Mouse (Mus musculus): ENCODE results near the gene Rab3ip. TPM values are rescaled to one million over a fixed set of nuclear protein-coding genes. Genes with fewer than 3 reads are reported as not detected.

Rab3ip gene
- polyA plus RNA-seq, 1 experiment from 2014 or later = 14.4 TPM

- H3K36me3 ChIP-seq (ENCODE audit: control insufficient read depth, insufficient read depth, low read length) = peaks cover 2% of the 10 kb centered on the region; the same call in 1 of the 2 replicates
- H3K27ac ChIP-seq (replicated peaks) = no peak overlapping the region
- ATAC-seq (ENCODE audit: low FRiP score, low TSS enrichment) (no peak), DNase-seq (ENCODE audit: low spot score) (no peak)
- H3K9me3 ChIP-seq (ENCODE audit: control insufficient read depth, low read length) = no peaks in the 10 kb centered on the region
- H3K4me1 ChIP-seq (replicated peaks; ENCODE audit: control insufficient read depth, insufficient read depth) = no peaks in the 10 kb centered on the region
- TF ChIP-seq CTCF (IDR thresholded peaks at IDR 0.05; ENCODE audit: low read depth) = no peak
- TF ChIP-seq EP300 (optimal IDR thresholded peaks at IDR 0.05) = no peak
- H3K27me3 ChIP-seq (ENCODE audit: control insufficient read depth, insufficient read depth, low read length) = no peaks in the 10 kb centered on the region
- H3K9ac ChIP-seq (ENCODE audit: low read length) = no peak overlapping the region
- H3K4me2 ChIP-seq (replicated peaks; ENCODE audit: low read depth) = no peak overlapping the region
- 72% methylated on average over 6 of the region's 7 CpGs for WGBS
- H3K4me3 ChIP-seq (ENCODE audit: low read depth, low read length) = no peak overlapping the region
Observed at GRCm38 (mm10) chr10:116930936-116931335, 19.6 kb downstream of the Rab3ip start.

GRCm38 (mm10) chr10:116930506-116930905 is 20.1 kb downstream of the Rab3ip start:
- H3K9ac ChIP-seq (ENCODE audit: low read length) = no peak overlapping the region
- H3K27ac ChIP-seq (replicated peaks) = no peak overlapping the region
- DNase-seq (ENCODE audit: low spot score) (peak; percentile 29), ATAC-seq (ENCODE audit: low FRiP score, low TSS enrichment) (no peak)
- H3K4me2 ChIP-seq (replicated peaks; ENCODE audit: low read depth) = no peak overlapping the region
- H3K27me3 ChIP-seq (ENCODE audit: control insufficient read depth, insufficient read depth, low read length) = no peaks in the 10 kb centered on the region
- H3K9me3 ChIP-seq (ENCODE audit: control insufficient read depth, low read length) = no peaks in the 10 kb centered on the region
- peaks cover 2% of the 10 kb centered on the region; the same call in 1 of the 2 replicates for H3K36me3 ChIP-seq (ENCODE audit: control insufficient read depth, insufficient read depth, low read length)
- TF ChIP-seq EP300 (optimal IDR thresholded peaks at IDR 0.05) (no peak), CTCF (IDR thresholded peaks at IDR 0.05; ENCODE audit: low read depth) (no peak)
- H3K4me1 ChIP-seq (replicated peaks; ENCODE audit: control insufficient read depth, insufficient read depth) = no peaks in the 10 kb centered on the region
- 63% methylated on average over 7 of the region's 7 CpGs for WGBS
- no peak overlapping the region for H3K4me3 ChIP-seq (ENCODE audit: low read depth, low read length)

- H3K27ac ChIP-seq (replicated peaks) = no peak overlapping the region
- H3K4me3 ChIP-seq (ENCODE audit: low read depth, low read length) = no peak overlapping the region
- 51% methylated on average over 3 of the region's 3 CpGs for WGBS
- no peaks in the 10 kb centered on the region for H3K4me1 ChIP-seq (replicated peaks; ENCODE audit: control insufficient read depth, insufficient read depth)
- no peaks in the 10 kb centered on the region for H3K27me3 ChIP-seq (ENCODE audit: control insufficient read depth, insufficient read depth, low read length)
- TF ChIP-seq EP300 (optimal IDR thresholded peaks at IDR 0.05) (no peak), CTCF (IDR thresholded peaks at IDR 0.05; ENCODE audit: low read depth) (no peak)
- H3K36me3 ChIP-seq (ENCODE audit: control insufficient read depth, insufficient read depth, low read length) = peaks cover 2% of the 10 kb centered on the region; the same call in 1 of the 2 replicates
- no peak overlapping the region for H3K4me2 ChIP-seq (replicated peaks; ENCODE audit: low read depth)
- no peaks in the 10 kb centered on the region for H3K9me3 ChIP-seq (ENCODE audit: control insufficient read depth, low read length)
- ATAC-seq (ENCODE audit: low FRiP score, low TSS enrichment) = peak; percentile 65
- DNase-seq (ENCODE audit: low spot score) = no peak
- H3K9ac ChIP-seq (ENCODE audit: low read length) = no peak overlapping the region
Observed at GRCm38 (mm10) chr10:116928826-116929225, 21.7 kb downstream of the Rab3ip start.

- Histone ChIP-seq H3K4me3 (ENCODE audit: low read depth, low read length) (no peak overlapping the region), H3K27ac (replicated peaks) (no peak overlapping the region), H3K36me3 (ENCODE audit: control insufficient read depth, insufficient read depth, low read length) (peaks cover 2% of the 10 kb centered on the region; the same call in 1 of the 2 replicates), H3K9ac (ENCODE audit: low read length) (no peak overlapping the region), H3K4me1 (replicated peaks; ENCODE audit: control insufficient read depth, insufficient read depth) (no peaks in the 10 kb centered on the region), H3K9me3 (ENCODE audit: control insufficient read depth, low read length) (no peaks in the 10 kb centered on the region), H3K4me2 (replicated peaks; ENCODE audit: low read depth) (no peak overlapping the region), H3K27me3 (ENCODE audit: control insufficient read depth, insufficient read depth, low read length) (no peaks in the 10 kb centered on the region)
- DNase-seq (ENCODE audit: low spot score) = no peak
- no peak for ATAC-seq (ENCODE audit: low FRiP score, low TSS enrichment)
- no peak for TF ChIP-seq CTCF (IDR thresholded peaks at IDR 0.05; ENCODE audit: low read depth)
- no peak for TF ChIP-seq EP300 (optimal IDR thresholded peaks at IDR 0.05)
- WGBS = 58% methylated on average over 11 of the region's 11 CpGs
Observed at GRCm38 (mm10) chr10:116926428-116927113, 24.0 kb downstream of the Rab3ip start.

GRCm38 (mm10) chr10:116923651-116924495 is 26.7 kb downstream of the Rab3ip start:
- peaks cover 2% of the 10 kb centered on the region; the same call in 1 of the 2 replicates for H3K36me3 ChIP-seq (ENCODE audit: control insufficient read depth, insufficient read depth, low read length)
- H3K27ac ChIP-seq (replicated peaks) = no peak overlapping the region
- ATAC-seq (ENCODE audit: low FRiP score, low TSS enrichment) = no peak
- H3K4me1 ChIP-seq (replicated peaks; ENCODE audit: control insufficient read depth, insufficient read depth) = no peaks in the 10 kb centered on the region
- no peak overlapping the region for H3K4me2 ChIP-seq (replicated peaks; ENCODE audit: low read depth)
- no peak overlapping the region for H3K4me3 ChIP-seq (ENCODE audit: low read depth, low read length)
- DNase-seq (ENCODE audit: low spot score) = no peak
- no peaks in the 10 kb centered on the region for H3K9me3 ChIP-seq (ENCODE audit: control insufficient read depth, low read length)
- H3K27me3 ChIP-seq (ENCODE audit: control insufficient read depth, insufficient read depth, low read length) = no peaks in the 10 kb centered on the region
- WGBS = 89% methylated on average over 19 of the region's 19 CpGs
- TF ChIP-seq EP300 (optimal IDR thresholded peaks at IDR 0.05) = no peak
- no peak for TF ChIP-seq CTCF (IDR thresholded peaks at IDR 0.05; ENCODE audit: low read depth)
- H3K9ac ChIP-seq (ENCODE audit: low read length) = no peak overlapping the region

- ATAC-seq (ENCODE audit: low FRiP score, low TSS enrichment) = no peak
Observed at GRCm38 (mm10) chr10:116922161-116922560, 28.4 kb downstream of the Rab3ip start.

More at GRCm38 (mm10) chr10:116922161-116922560, 28.4 kb downstream of the Rab3ip start:
- H3K9ac ChIP-seq (ENCODE audit: low read length) = no peak overlapping the region
- no peak overlapping the region for H3K27ac ChIP-seq (replicated peaks)
- no peaks in the 10 kb centered on the region for H3K36me3 ChIP-seq (ENCODE audit: control insufficient read depth, insufficient read depth, low read length)
- H3K4me1 ChIP-seq (replicated peaks; ENCODE audit: control insufficient read depth, insufficient read depth) = no peaks in the 10 kb centered on the region
- no peak overlapping the region for H3K4me3 ChIP-seq (ENCODE audit: low read depth, low read length)
- no peak overlapping the region for H3K4me2 ChIP-seq (replicated peaks; ENCODE audit: low read depth)
- DNase-seq (ENCODE audit: low spot score) = no peak
- 84% methylated on average over 15 of the region's 15 CpGs for WGBS
- TF ChIP-seq CTCF (IDR thresholded peaks at IDR 0.05; ENCODE audit: low read depth) (no peak), EP300 (optimal IDR thresholded peaks at IDR 0.05) (no peak)
- no peaks in the 10 kb centered on the region for H3K27me3 ChIP-seq (ENCODE audit: control insufficient read depth, insufficient read depth, low read length)
- H3K9me3 ChIP-seq (ENCODE audit: control insufficient read depth, low read length) = no peaks in the 10 kb centered on the region
